Mouse (Mus musculus): ENCODE results near the gene Wars. TPM values are rescaled to one million over a fixed set of nuclear protein-coding genes. Genes with fewer than 3 reads are reported as not detected.

The Wars gene
- total and polyA plus RNA-seq, 2 experiments from 2014 or later, result 92.5 to 108 TPM

DNA sequence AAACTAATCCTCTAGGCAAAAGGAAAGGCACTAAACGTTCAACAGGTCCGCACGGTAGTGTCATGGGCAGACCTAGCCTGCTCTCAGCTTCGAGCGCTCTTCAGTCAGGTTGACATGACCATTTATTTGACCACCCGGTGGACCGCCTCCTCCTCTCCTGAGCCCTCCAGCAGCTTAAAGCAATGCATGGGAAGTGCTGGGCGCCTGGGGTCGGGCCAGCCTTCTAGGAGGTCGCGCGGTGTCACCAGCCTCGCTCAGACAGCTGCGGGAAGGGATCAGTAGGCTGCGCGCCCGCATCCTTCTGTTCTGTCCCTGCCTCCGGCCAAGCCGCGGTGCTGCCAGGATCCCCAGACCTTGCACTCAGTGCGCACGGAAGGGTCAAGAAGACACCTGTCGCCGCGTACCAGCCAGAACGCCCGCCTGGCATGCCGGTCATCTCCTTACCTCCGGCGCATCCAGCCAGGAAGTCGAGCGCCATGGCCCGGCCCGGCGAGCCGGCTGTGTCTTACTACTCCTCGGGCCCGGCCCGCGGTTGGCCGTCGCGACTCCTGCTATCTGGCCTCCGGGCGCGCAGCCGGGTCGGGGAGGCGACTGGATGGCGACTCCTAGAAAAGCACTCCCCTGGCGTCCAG is 58.6 kb downstream of the Wars start:
- Histone ChIP-seq H3K27ac (ENCODE audit: low read depth, low read length) (peak overlapping the region; percentile 64; the same call in 1 of the 2 replicates), H3K36me3 (ENCODE audit: insufficient read depth) (no peaks in the 10 kb centered on the region), H3K4me2 (ENCODE audit: low read depth) (peak overlapping the region; percentile 90), H3K4me1 (ENCODE audit: insufficient read depth) (peaks cover 27% of the 10 kb centered on the region), H3K4me3 (ENCODE audit: low read depth, low read length) (peak overlapping the region; percentile 87), H3K9ac (peak overlapping the region; percentile 76), H3K9me3 (ENCODE audit: low read length) (no peaks in the 10 kb centered on the region), H3K27me3 (ENCODE audit: insufficient read depth, low read length) (no peaks in the 10 kb centered on the region)
- 2% methylated on average over 50 of the region's 51 CpGs for WGBS
- peak; percentile 12 for ATAC-seq
- no peak for TF ChIP-seq CTCF (IDR thresholded peaks at IDR 0.05; ENCODE audit: low read depth)
- peak; percentile 21 for DNase-seq

DNA sequence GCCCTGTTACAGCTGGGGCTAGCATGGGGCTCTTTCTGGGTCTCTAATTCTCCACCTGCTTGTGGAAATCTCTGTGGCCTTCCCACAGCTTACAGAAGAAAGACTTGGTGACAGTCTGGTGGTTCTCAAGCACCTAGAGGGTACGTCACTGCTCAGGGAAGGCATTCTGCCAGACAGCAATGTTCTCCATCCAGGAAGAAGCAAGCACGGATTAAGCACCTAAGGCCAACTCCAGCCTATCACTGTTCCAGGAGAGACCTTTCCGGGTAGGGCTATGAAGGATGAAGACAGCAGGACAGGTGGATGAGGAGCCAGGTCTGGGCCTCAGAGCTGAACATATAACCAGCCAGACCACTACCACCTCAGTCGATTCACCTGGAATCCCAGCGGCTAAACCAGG is 59.2 kb downstream of the Wars start:
- Histone ChIP-seq H3K27ac (ENCODE audit: low read depth, low read length) (no peak overlapping the region), H3K4me3 (ENCODE audit: low read depth, low read length) (peak overlapping the region; percentile 87), H3K27me3 (ENCODE audit: insufficient read depth, low read length) (no peaks in the 10 kb centered on the region), H3K9me3 (ENCODE audit: low read length) (no peaks in the 10 kb centered on the region), H3K9ac (peak overlapping the region; percentile 76), H3K36me3 (ENCODE audit: insufficient read depth) (no peaks in the 10 kb centered on the region; the same call in 1 of the 2 replicates), H3K4me2 (ENCODE audit: low read depth) (peak overlapping the region; percentile 90), H3K4me1 (ENCODE audit: insufficient read depth) (peaks cover 27% of the 10 kb centered on the region)
- ATAC-seq (no peak), DNase-seq (no peak)
- no peak for TF ChIP-seq CTCF (IDR thresholded peaks at IDR 0.05; ENCODE audit: low read depth)
- 34% methylated on average over 5 of the region's 5 CpGs for WGBS

DNA sequence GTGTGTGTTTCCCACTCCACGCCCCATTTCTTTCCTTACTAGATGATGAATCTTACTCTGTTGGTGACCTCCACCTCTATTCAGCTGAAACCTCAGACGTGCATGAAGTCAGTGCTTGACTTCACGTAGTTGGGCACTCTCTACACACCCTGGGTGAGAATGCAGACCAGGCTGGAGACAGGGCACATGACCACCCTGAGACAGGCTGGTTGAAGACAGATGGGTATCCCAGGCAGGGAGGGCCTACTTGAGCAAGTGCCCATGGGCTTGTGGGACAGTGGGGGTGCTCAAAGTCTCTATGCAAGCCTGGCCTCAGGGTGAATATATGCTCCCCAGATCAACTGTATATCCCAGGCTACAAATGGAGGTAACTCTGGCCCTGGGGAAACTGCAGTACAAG is 59.6 kb downstream of the Wars start:
- whole genome bisulfite sequencing, result 84% methylated on average over 3 of the region's 3 CpGs
- peak overlapping the region; percentile 90; the same call in 1 of the 2 replicates for H3K4me2 ChIP-seq (ENCODE audit: low read depth)
- no peaks in the 10 kb centered on the region; the same call in 1 of the 2 replicates for H3K36me3 ChIP-seq (ENCODE audit: insufficient read depth)
- no peak for ATAC-seq
- H3K27ac ChIP-seq (ENCODE audit: low read depth, low read length), result no peak overlapping the region
- peaks cover 27% of the 10 kb centered on the region for H3K4me1 ChIP-seq (ENCODE audit: insufficient read depth)
- no peak for TF ChIP-seq CTCF (IDR thresholded peaks at IDR 0.05; ENCODE audit: low read depth)
- no peak overlapping the region for H3K9ac ChIP-seq
- no peaks in the 10 kb centered on the region for H3K9me3 ChIP-seq (ENCODE audit: low read length)
- H3K4me3 ChIP-seq (ENCODE audit: low read depth, low read length), result no peak overlapping the region
- no peak for DNase-seq
- H3K27me3 ChIP-seq (ENCODE audit: insufficient read depth, low read length), result no peaks in the 10 kb centered on the region

DNA sequence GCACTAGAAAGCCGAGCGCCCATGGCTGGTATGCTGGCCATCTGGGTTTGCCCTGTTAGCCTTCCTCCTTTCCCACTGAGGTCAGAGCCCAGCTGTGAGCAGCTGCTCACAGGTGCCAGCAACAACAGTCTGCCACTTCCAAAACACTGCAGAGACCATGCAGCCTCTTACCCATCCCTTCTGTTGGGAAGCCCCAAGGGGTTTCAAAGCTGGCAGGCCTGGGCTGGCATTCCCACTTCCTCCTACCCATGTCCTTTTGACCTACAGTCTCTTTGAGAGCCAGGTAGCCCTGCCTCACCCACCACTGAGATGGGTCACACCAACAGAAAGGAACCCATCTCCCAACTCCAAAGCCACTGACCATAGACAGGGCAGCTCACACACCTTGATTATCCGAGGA is 60.6 kb downstream of the Wars start:
- Histone ChIP-seq H3K4me3 (ENCODE audit: low read depth, low read length) (no peak overlapping the region), H3K27ac (ENCODE audit: low read depth, low read length) (no peak overlapping the region), H3K4me2 (ENCODE audit: low read depth) (no peak overlapping the region), H3K9me3 (ENCODE audit: low read length) (no peaks in the 10 kb centered on the region), H3K27me3 (ENCODE audit: insufficient read depth, low read length) (no peaks in the 10 kb centered on the region), H3K36me3 (ENCODE audit: insufficient read depth) (no peaks in the 10 kb centered on the region; the same call in 1 of the 2 replicates), H3K9ac (no peak overlapping the region), H3K4me1 (ENCODE audit: insufficient read depth) (peaks cover 27% of the 10 kb centered on the region)
- DNase-seq (no peak), ATAC-seq (no peak)
- TF ChIP-seq CTCF (IDR thresholded peaks at IDR 0.05; ENCODE audit: low read depth), result no peak
- WGBS, result 89% methylated on average over 3 of the region's 3 CpGs

DNA sequence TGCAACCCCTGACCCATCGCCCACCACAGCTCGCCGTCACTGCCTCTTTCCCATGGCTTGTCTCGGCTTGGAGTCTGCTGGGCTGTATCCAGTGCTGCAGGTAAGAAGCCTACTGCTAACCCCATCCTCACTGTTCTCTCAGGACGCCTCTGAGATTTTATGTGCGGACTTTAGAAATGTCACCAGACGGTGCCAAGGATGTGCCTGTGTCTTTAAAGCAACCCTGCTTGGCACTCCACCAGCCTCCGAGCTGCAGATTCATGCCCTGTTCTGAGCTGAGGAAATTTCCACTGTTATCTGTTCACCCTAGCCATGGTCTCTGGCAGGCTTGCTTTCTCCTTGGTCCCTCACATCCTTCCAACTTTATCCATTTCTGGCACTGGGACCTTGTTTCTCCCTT is 61.1 kb downstream of the Wars start:
- H3K27ac ChIP-seq (ENCODE audit: low read depth, low read length), result no peak overlapping the region
- no peak overlapping the region for H3K9ac ChIP-seq
- no peak for ATAC-seq
- H3K9me3 ChIP-seq (ENCODE audit: low read length), result no peaks in the 10 kb centered on the region
- H3K27me3 ChIP-seq (ENCODE audit: insufficient read depth, low read length), result no peaks in the 10 kb centered on the region
- TF ChIP-seq CTCF (IDR thresholded peaks at IDR 0.05; ENCODE audit: low read depth), result no peak
- WGBS, result 79% methylated on average over 8 of the region's 8 CpGs
- H3K4me1 ChIP-seq (ENCODE audit: insufficient read depth), result peaks cover 22% of the 10 kb centered on the region
- no peak for DNase-seq
- no peak overlapping the region for H3K4me3 ChIP-seq (ENCODE audit: low read depth, low read length)
- H3K36me3 ChIP-seq (ENCODE audit: insufficient read depth), result peaks cover 4% of the 10 kb centered on the region; the same call in 1 of the 2 replicates
- no peak overlapping the region for H3K4me2 ChIP-seq (ENCODE audit: low read depth)

DNA sequence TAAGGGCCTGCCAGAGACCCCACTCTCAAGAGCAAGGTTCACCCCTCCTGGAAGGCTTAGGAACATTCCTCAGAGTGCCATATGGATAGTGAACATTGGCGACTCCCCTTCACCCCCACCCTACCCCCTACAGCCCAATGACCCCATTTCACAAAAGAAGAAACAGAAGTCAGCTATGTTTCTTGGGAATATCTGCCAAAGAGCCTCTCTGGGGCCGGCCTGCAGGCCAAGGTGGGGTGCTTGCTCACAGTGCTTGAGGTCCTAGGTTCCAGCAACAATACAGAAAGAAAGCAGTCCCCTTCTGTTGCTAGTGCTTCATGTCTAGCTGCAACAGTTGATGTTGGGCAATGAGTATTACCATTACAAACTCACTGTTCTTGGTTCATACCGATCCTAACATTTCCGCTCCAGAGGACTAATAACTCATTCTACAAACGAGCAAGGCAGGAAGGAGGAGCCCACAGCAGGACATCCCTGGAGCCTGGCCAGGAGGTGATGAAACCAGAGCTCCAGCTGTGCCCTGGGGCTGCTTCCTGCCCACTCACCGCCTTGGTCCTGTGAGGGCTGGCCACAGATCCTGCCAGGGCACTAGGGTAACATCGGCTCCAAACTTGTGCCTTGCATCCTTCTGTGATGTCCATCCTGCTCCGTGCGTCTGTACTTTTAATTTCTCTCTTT is 61.9 kb downstream of the Wars start:
- 54% methylated on average over 9 of the region's 9 CpGs for WGBS
- Histone ChIP-seq H3K4me3 (ENCODE audit: low read depth, low read length) (no peak overlapping the region), H3K9me3 (ENCODE audit: low read length) (no peaks in the 10 kb centered on the region), H3K36me3 (ENCODE audit: insufficient read depth) (peaks cover 11% of the 10 kb centered on the region; the same call in 1 of the 2 replicates), H3K27me3 (ENCODE audit: insufficient read depth, low read length) (no peaks in the 10 kb centered on the region), H3K9ac (no peak overlapping the region), H3K27ac (ENCODE audit: low read depth, low read length) (no peak overlapping the region), H3K4me1 (ENCODE audit: insufficient read depth) (peaks cover 16% of the 10 kb centered on the region), H3K4me2 (ENCODE audit: low read depth) (no peak overlapping the region)
- TF ChIP-seq CTCF (IDR thresholded peaks at IDR 0.05; ENCODE audit: low read depth), result no peak
- no peak for DNase-seq
- no peak for ATAC-seq

DNA sequence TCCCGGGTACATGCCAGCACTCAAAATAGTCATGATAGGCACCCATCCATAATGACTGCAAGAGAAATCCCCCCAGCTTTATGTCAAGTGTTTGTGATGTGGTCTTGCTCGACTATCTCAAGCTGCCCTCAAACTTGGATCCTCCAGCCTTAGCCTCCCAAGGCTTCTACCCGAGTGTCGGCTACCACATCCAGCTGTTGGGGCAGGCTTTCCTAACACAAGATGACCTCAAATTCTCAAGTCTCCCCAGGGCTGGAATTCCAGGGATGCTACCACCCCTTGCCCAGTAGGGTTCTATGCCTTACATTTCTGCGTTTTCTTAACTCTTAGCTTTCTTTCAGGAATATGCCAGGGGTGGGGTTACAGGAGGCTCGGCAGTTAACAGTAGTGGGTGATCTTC is 63.6 kb downstream of the Wars start:
- no peaks in the 10 kb centered on the region for H3K9me3 ChIP-seq (ENCODE audit: low read length)
- no peak for DNase-seq
- peaks cover 8% of the 10 kb centered on the region for H3K4me1 ChIP-seq (ENCODE audit: insufficient read depth)
- H3K36me3 ChIP-seq (ENCODE audit: insufficient read depth), result peaks cover 25% of the 10 kb centered on the region
- TF ChIP-seq CTCF (IDR thresholded peaks at IDR 0.05; ENCODE audit: low read depth), result no peak
- H3K27ac ChIP-seq (ENCODE audit: low read depth, low read length), result no peak overlapping the region
- 0 out of 2 replicates have a peak overlapping the region, but pooled peaks have one; percentile 2 for H3K9ac ChIP-seq
- no peaks in the 10 kb centered on the region for H3K27me3 ChIP-seq (ENCODE audit: insufficient read depth, low read length)
- WGBS, result 84% methylated on average over 6 of the region's 6 CpGs
- H3K4me2 ChIP-seq (ENCODE audit: low read depth), result no peak overlapping the region
- no peak overlapping the region for H3K4me3 ChIP-seq (ENCODE audit: low read depth, low read length)
- no peak for ATAC-seq

Data from forebrain, postnatal 0 days (tissue).